Mouse (Mus musculus): ENCODE measurements at regions not wholly inside any gene's neighbourhood (a gene's known extent, or its start where the extent isn't known, plus 50 kb on each side); places are given as distances from the start of the nearest gene placed in this dataset.

DNA sequence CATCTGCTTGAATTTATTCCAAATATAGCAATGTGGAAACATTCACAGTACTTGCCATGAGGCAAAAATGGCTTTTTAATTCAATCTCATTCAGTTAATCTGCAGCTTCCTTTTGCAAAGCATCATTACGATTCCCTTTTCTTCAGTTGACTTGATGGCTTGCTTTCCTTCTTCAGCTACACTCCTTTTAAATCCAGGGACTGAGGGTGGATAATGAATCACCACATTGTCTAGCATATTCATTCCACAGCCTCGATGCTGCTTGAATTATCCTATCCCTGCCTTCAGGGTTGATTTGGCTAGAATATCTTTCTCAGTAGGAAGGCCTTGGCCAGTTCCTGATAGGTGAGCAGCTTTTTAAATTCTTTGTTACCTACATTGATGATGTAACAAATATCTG is 128.4 kb downstream of the Trib2 start:
- TF ChIP-seq CTCF (IDR thresholded peaks at IDR 0.05; ENCODE audit: low read depth): no peak
- no peak for TF ChIP-seq EP300 (IDR thresholded peaks at IDR 0.05; ENCODE audit: low read depth)

Data from liver, embryonic 14.5 days (tissue).